Mouse (Mus musculus): ENCODE results near the gene Pick1. TPM values are rescaled to one million over a fixed set of nuclear protein-coding genes. Genes with fewer than 3 reads are reported as not detected.
"Not testable (repeated sequence)": the region's sequence is repeated elsewhere in the genome, so short reads cannot be mapped to it uniquely, and the experiment has no call there.

Pick1 gene
- polyA plus RNA-seq, 1 experiment from 2014 or later = 83.8 TPM

DNA sequence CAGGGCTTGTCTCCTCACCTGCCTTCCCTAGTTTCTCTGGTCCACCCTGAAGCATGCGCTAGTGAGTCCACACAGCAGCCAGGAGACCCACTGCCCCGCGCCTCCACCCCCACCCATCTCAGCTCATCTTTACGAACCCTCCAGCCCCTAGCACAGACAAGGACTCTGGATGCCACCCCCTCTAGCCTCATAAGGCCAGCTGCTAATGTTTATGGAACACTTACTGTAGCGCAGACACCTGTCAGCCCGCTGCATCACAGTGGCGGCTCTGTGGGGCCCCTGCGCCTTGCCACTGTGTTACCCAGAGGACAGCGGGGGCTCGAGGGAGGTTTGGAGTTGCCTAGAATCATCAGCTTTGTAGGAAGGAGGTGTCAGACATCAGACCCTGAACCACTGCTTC lies 26.4 kb upstream of the Pick1 start:
- WGBS = 32% methylated on average over 10 of the region's 10 CpGs
- no peak overlapping the region for H3K4me2 ChIP-seq
- peaks cover 25% of the 10 kb centered on the region for H3K4me1 ChIP-seq (replicated peaks)
- peak; percentile 37; the same call in 1 of the 2 replicates for ATAC-seq (ENCODE audit: low FRiP score)
- H3K36me3 ChIP-seq = no peaks in the 10 kb centered on the region
- H3K27ac ChIP-seq = peak overlapping the region; percentile 64; the same call in 1 of the 2 replicates
- peak overlapping the region; percentile 35; the same call in 1 of the 2 replicates for H3K9ac ChIP-seq
- H3K4me3 ChIP-seq = no peak overlapping the region
- no peaks in the 10 kb centered on the region for H3K27me3 ChIP-seq
- no peaks in the 10 kb centered on the region for H3K9me3 ChIP-seq

DNA sequence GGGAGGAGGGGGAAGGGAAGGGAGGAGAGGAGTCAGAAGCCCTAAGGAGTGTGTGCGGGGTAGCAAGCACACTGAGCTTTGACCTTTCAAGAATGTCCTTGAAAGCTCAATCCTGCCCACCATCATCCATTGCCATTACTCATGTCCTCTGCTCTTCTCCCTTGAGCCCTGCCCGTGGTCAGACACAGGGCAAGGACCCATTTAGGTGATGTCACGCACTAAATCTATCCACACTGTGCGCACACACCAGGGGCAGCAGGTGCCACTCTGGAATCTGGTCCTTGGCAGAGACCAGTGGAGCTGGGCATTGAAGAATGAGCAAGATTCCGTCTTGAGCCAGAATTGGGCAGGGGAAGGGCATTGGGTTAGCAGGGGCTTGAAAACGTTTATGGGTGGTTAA lies 20.8 kb upstream of the Pick1 start:
- ATAC-seq (ENCODE audit: low FRiP score) = no peak
- Histone ChIP-seq H3K9me3 (no peaks in the 10 kb centered on the region), H3K9ac (no peak overlapping the region), H3K4me2 (no peak overlapping the region), H3K27ac (no peak overlapping the region), H3K4me3 (no peak overlapping the region), H3K4me1 (replicated peaks) (0 out of 2 replicates have a peak, but pooled peaks cover 5% of the 10 kb centered on the region), H3K36me3 (no peaks in the 10 kb centered on the region), H3K27me3 (no peaks in the 10 kb centered on the region)
- 80% methylated on average over 6 of the region's 6 CpGs for WGBS

DNA sequence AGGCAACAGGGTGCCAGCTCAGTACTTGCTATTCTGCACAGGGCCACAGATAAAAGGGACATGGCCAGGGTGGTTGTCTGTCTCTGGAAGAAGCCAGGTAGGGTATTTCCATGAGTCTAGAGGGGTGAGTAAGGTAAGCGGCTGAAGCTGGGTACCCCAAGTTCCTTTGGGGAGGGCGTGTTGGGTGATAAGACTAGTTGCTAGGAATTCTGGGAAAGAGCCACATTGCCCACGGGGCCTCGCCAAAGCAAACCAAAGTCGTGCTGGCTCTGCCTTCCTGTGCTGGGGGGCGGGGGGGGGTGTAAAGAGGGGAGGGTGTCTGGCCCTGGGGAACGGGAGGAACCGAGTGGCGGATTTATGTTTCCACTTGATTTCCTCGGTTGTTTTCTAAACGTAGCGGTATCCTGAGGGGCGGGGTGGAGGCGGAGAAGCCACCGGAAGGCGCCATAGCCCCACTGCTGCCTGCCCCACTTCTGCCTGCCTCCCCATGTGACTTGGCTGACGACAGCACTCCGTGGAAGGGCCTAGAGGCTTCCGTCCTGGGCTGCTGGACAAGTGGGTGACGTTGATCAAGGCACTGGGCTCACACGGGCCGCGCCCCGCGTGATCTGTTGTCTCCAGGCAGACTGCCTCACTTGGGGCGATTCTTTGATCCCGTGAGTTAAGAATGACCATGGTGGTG lies 20.1 kb upstream of the Pick1 start:
- no peak overlapping the region for H3K27ac ChIP-seq
- WGBS = 79% methylated on average over 27 of the region's 27 CpGs
- H3K4me1 ChIP-seq (replicated peaks) = 0 out of 2 replicates have a peak, but pooled peaks cover 7% of the 10 kb centered on the region
- H3K9me3 ChIP-seq = no peaks in the 10 kb centered on the region
- H3K4me2 ChIP-seq = no peak overlapping the region
- no peaks in the 10 kb centered on the region for H3K36me3 ChIP-seq
- no peak for ATAC-seq (ENCODE audit: low FRiP score)
- no peak overlapping the region for H3K9ac ChIP-seq
- no peaks in the 10 kb centered on the region for H3K27me3 ChIP-seq
- H3K4me3 ChIP-seq = no peak overlapping the region

DNA sequence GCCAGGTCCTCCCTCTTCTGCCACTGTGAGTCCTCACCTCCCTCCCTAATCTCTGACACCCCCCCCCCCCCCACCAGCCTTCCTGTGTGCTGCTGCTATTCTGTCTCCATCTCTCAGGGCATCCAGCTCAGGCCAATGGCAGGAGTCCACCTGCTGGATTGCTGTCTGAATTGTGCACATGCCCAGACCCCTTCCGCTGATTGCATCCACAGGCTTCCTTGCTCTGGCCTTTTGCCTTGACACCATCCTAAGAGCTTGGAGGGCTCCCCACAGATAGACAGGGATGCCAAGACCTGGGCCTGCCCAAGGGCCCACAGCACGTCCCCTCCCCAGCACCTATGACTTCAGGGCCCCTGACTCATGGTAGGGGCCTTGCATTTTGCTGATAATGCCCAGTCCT lies 18.6 kb upstream of the Pick1 start:
- Histone ChIP-seq H3K4me1 (replicated peaks) (0 out of 2 replicates have a peak, but pooled peaks cover 7% of the 10 kb centered on the region), H3K9ac (peak overlapping the region; percentile 49), H3K27me3 (no peaks in the 10 kb centered on the region), H3K4me2 (no peak overlapping the region), H3K27ac (no peak overlapping the region), H3K4me3 (no peak overlapping the region), H3K36me3 (no peaks in the 10 kb centered on the region), H3K9me3 (no peaks in the 10 kb centered on the region)
- WGBS = 58% methylated on average over 2 of the region's 2 CpGs
- no peak for ATAC-seq (ENCODE audit: low FRiP score)

DNA sequence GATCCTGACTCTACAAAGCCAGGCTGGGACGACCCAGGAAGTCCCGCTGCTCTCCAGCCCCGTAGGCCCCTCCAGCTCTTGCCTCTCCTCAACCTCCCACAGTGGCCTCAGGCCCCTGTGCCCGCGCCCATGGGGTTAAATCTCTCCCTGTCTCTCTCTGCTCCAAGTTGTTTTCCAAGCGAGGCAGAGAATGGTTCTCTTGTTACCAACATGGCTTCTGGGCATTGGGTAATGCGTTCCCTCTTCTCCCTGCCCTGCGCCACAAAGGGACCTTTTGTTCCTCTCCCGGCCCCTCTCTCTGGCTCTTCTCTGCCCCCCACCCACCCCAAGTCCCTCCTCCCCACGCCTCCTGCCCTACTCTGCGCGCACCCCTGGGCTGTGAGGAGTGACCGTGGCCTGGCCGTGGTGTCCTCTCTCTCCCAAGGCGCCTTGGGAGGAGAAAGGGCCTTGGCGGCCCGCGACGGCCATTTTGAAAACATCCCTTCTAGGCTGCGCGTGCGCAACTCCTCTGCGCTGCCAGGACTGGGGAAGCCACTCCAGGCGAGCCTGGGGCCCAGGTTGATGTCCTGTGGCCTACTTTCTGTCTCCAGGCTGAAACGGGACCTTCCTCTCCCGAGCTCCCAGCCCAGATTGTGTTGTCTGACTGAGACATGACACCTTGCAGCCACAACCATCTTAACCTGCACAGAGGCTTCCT lies 16.1 kb upstream of the Pick1 start:
- Histone ChIP-seq H3K4me3 (no peak overlapping the region), H3K36me3 (no peaks in the 10 kb centered on the region), H3K9me3 (no peaks in the 10 kb centered on the region), H3K9ac (no peak overlapping the region), H3K27me3 (no peaks in the 10 kb centered on the region), H3K4me1 (replicated peaks) (0 out of 2 replicates have a peak, but pooled peaks cover 7% of the 10 kb centered on the region), H3K27ac (no peak overlapping the region), H3K4me2 (no peak overlapping the region)
- no peak for ATAC-seq (ENCODE audit: low FRiP score)
- 82% methylated on average over 26 of the region's 26 CpGs for WGBS

DNA sequence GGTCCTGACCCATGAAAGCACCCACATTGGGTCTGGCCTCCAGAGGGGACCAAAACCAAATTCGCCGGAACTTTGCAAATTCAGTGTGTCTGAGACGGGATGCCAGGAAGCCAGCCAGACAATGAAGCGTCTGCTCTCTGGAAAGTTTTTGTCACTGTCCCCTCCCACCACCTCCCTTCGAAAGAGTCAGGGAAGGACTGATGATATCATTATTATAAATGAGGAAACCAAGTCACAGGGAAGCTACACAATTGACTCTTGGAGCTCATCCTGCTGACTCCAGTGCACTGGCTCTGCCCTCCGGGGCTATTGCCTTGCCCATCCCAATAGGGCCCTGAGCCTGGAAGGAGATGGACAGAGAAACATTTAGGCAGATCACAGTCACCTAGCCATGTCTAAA lies 15.4 kb upstream of the Pick1 start:
- Histone ChIP-seq H3K4me2 (no peak overlapping the region), H3K27me3 (no peaks in the 10 kb centered on the region), H3K9me3 (no peaks in the 10 kb centered on the region), H3K9ac (no peak overlapping the region), H3K27ac (no peak overlapping the region), H3K4me3 (no peak overlapping the region), H3K4me1 (replicated peaks) (0 out of 2 replicates have a peak, but pooled peaks cover 7% of the 10 kb centered on the region), H3K36me3 (no peaks in the 10 kb centered on the region)
- 63% methylated on average over 6 of the region's 6 CpGs for WGBS
- no peak for ATAC-seq (ENCODE audit: low FRiP score)

DNA sequence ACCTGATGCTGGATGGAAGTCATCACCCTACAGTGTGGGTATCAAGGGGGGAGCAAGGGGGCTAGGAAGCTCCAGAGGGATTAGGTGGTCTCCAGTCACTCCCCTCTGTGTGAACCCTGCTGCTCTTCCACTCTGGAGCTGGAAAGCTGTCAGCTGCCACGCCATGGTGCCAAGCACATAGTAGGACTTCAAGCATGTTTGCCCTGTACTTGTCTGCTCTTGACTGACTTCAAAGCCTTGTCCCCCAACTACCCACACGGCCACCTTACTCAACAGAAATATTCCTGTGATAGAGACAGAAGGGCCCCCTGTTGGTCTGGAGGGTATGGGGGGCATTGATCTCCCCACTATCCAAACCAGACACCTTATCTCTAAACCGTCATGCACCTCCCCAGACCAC lies 12.8 kb upstream of the Pick1 start:
- Histone ChIP-seq H3K4me2 (no peak overlapping the region), H3K27me3 (no peaks in the 10 kb centered on the region), H3K9me3 (no peaks in the 10 kb centered on the region), H3K36me3 (no peaks in the 10 kb centered on the region), H3K27ac (no peak overlapping the region), H3K4me1 (replicated peaks) (peaks cover 8% of the 10 kb centered on the region; the same call in 1 of the 2 replicates), H3K9ac (no peak overlapping the region), H3K4me3 (no peak overlapping the region)
- ATAC-seq (ENCODE audit: low FRiP score) = no peak
- WGBS = 76% methylated on average over 3 of the region's 3 CpGs

DNA sequence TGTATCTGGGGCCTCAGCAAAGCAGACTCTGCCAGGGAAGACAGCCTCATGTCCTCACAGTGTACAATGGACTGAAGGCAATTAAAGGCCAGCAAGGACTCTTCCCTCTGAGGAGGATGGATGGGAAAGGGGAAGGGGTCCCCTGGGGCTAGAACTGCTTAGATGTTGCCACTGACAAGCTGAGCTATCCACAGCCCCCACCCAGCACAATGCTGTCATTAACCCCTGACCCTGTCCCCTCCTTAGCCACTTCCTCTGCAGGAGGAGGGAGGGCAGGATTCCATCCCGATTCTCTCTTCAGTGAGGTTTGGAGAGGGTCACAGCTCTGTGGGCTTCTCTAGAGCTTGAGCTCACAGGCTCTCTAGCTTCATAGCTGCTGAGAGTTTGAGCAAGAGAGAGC lies 9.4 kb upstream of the Pick1 start:
- Histone ChIP-seq H3K36me3 (no peaks in the 10 kb centered on the region), H3K27me3 (no peaks in the 10 kb centered on the region), H3K4me3 (no peak overlapping the region), H3K9ac (0 out of 2 replicates have a peak overlapping the region, but pooled peaks have one; percentile 43), H3K4me2 (no peak overlapping the region), H3K4me1 (replicated peaks) (peaks cover 13% of the 10 kb centered on the region), H3K27ac (no peak overlapping the region), H3K9me3 (no peaks in the 10 kb centered on the region)
- WGBS = 0% methylated on average over 1 of the region's 1 CpGs
- ATAC-seq (ENCODE audit: low FRiP score) = no peak

DNA sequence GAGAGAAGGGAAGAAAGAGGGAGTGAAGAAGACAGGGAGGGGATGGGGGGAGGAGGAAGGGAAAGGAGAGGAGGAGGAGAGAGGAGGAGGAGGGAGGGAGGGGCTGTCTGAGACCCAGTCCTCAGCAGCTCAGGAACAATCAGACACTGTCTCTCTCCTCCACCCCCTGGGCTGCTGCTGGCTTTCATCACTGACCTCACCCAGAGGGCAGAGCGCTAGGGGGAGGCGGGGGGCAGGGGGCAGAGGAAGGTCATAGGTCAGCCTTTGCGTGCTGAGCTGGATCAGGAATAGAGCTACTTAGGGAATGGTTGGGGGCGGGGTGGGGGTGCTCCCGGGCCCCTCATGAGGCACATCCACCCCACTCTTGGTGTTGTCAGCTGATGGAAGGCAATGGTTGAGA lies 5.3 kb upstream of the Pick1 start:
- Histone ChIP-seq H3K36me3 (no peaks in the 10 kb centered on the region), H3K9ac (no peak overlapping the region), H3K4me3 (no peak overlapping the region), H3K4me2 (no peak overlapping the region), H3K27ac (no peak overlapping the region), H3K27me3 (no peaks in the 10 kb centered on the region), H3K9me3 (no peaks in the 10 kb centered on the region), H3K4me1 (replicated peaks) (peaks cover 20% of the 10 kb centered on the region)
- ATAC-seq (ENCODE audit: low FRiP score) = no peak
- WGBS = 2% methylated on average over 5 of the region's 5 CpGs

DNA sequence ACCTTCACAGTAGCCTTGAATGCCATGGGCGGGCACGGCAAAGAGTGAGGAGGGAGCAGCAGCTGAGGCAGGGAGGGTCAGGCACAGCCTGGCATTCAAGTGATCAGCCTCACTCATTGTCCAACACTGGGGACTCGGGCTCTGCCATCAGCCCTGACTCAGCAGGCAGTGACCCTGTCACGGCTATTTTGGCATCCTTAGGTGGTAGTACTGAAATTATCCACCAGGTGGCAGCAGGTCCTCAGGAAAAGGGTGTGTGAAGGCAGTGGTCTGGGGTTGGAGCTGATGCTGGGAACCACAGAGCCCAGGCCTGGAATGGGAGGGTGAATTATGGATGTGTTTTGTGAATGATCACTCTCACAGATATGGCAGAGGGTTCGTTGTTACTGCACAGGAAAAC lies 4.3 kb upstream of the Pick1 start:
- H3K36me3 ChIP-seq = no peaks in the 10 kb centered on the region
- H3K27ac ChIP-seq = no peak overlapping the region
- H3K4me2 ChIP-seq = 0 out of 2 replicates have a peak overlapping the region, but pooled peaks have one; percentile 7
- peak; percentile 63 for ATAC-seq (ENCODE audit: low FRiP score)
- no peaks in the 10 kb centered on the region for H3K9me3 ChIP-seq
- 4% methylated on average over 5 of the region's 5 CpGs for WGBS
- H3K9ac ChIP-seq = no peak overlapping the region
- no peaks in the 10 kb centered on the region for H3K27me3 ChIP-seq
- H3K4me3 ChIP-seq = no peak overlapping the region
- peaks cover 21% of the 10 kb centered on the region for H3K4me1 ChIP-seq (replicated peaks)

DNA sequence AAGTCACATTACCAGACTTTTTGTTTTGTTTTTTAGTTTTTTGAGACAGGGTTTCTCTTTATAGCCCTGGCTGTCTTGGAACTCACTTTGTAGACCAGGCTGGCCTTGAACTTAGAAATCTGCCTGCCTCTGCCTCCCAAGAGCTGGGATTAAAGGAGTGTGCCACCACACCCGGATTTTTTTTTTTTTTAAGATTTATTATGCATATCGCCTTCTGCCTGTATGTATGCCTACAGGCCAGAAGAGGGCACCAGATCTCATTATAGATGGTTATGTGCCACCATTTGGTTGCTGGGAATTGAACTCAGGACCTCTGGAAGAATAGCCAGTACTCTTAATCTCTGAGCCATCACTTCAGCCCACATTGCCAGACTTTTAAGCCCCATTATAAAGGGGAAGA lies 3.2 kb upstream of the Pick1 start:
- not testable (repeated sequence) for H3K27ac ChIP-seq; H3K36me3 ChIP-seq; H3K4me3 ChIP-seq; H3K9me3 ChIP-seq; ATAC-seq (ENCODE audit: low FRiP score); H3K9ac ChIP-seq; H3K27me3 ChIP-seq; H3K4me2 ChIP-seq
- 70% methylated on average over 2 of the region's 2 CpGs for WGBS
- peaks cover 28% of the 10 kb centered on the region for H3K4me1 ChIP-seq (replicated peaks)

DNA sequence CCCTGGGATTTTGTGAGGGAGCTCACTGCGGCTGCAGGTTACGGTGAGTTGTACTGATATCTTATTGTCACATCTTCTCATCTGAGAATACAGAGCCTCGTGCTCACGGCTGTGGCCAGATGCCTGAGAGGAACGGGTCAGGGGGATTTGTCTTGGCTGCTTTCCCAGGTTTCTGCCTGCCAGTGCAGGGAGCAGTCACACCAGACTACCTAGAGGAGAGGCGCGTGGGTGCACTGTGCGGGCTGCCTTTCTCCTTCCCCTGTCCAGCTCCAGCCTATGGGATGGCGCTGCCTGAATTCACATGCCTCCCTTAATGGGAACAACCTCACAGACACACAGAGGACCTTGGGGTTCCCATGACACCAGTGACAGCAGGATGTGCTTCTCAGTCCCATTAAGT lies 6.3 kb downstream of the Pick1 start:
- Histone ChIP-seq H3K9me3 (no peaks in the 10 kb centered on the region), H3K27me3 (no peaks in the 10 kb centered on the region), H3K36me3 (peaks cover 86% of the 10 kb centered on the region), H3K9ac (no peak overlapping the region), H3K4me1 (replicated peaks) (peaks cover 4% of the 10 kb centered on the region), H3K27ac (no peak overlapping the region), H3K4me3 (no peak overlapping the region), H3K4me2 (no peak overlapping the region)
- WGBS = 84% methylated on average over 9 of the region's 9 CpGs
- ATAC-seq (ENCODE audit: low FRiP score) = no peak

DNA sequence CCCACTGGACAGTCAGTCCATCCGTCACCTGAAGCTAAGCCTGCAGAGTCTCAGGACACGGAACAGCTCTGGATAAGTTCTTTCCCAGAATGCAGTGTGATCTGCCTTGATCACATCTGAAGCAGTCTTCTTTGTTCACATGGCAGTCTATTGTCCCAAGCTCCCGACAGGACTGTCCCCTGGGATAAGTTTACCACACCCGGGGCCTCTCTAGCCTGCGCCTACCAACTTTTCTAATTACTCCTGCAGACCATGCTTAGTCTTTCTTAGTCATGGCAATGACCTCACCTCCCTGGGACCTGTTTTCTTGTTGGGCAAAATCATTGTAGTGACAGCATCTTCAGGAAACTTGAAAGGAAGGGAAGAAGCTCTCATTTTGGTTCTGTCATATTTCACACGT lies 9.1 kb downstream of the Pick1 start:
- ATAC-seq (ENCODE audit: low FRiP score) = no peak
- Histone ChIP-seq H3K27ac (no peak overlapping the region), H3K4me1 (replicated peaks) (0 out of 2 replicates have a peak, but pooled peaks cover 2% of the 10 kb centered on the region), H3K4me3 (no peak overlapping the region), H3K4me2 (no peak overlapping the region), H3K9ac (no peak overlapping the region), H3K27me3 (no peaks in the 10 kb centered on the region), H3K9me3 (no peaks in the 10 kb centered on the region), H3K36me3 (peaks cover 92% of the 10 kb centered on the region)
- WGBS = 76% methylated on average over 6 of the region's 6 CpGs

Data from hindbrain, embryonic 13.5 days (tissue).